Mouse (Mus musculus) liver, adult 2 months (tissue): ENCODE results near the gene Tmem72.

Experiments used
- CTCF ChIP-seq: fragments of 200-500 bp; IDR thresholded peaks from 2 replicates; pipeline ENCODE4 v1.5.1; 2011; ENCODE audit warnings: low read depth, low read length, control low read depth
- POLR2A ChIP-seq: fragments of 200-500 bp; IDR thresholded peaks from 2 replicates; pipeline ENCODE4 v1.6.1; 2011; ENCODE audit warnings: low read length, control low read depth; ENCODE audit not compliant: insufficient read depth; ENCODE audit errors: extremely low read depth

DNA sequence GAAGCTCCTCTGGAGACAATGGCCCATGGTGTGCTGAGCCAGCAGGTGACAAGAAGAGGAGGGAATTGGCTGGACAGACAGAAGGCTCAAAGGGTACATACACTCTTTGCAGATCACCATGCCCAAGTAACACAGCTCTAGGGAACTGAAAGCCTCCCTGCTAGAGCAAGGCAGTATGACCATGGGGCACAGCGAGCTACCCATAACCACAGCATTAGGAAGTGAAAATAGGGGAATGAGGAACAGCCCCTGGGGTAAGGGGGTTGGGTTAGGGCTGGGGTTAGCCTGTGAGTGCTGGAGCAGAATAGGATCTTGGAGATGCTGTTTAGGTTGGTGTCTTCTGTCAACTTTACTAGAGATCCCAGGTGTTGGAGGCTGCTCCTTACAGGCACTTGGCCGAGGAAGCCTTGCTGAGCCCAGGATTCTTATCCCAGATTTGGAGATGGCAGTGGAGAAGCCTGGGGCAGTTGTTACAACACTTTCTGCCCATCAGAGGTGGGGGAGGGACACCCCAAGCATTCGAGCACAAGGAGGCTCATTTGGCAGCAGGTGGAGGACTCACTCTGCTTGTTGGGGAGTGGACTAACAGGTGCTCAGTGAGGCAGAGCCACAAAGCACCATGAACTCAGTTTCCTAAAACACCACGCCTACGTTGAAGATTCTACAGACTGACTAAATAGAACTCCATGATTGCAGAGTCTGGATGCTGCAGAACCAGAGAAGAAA, 37.0 kb downstream of the Tmem72 start:
- TF ChIP-seq POLR2A (no peak), CTCF (no peak)
